Mouse (Mus musculus): ENCODE data around the gene Ptprf. TPM values are rescaled to one million over a fixed set of nuclear protein-coding genes. Genes with fewer than 3 reads are reported as not detected.

The Ptprf gene
- polyA plus RNA-seq, 2 experiments: 71.9 to 85.0 TPM

- 85% methylated on average over 8 of the region's 8 CpGs for WGBS
- no peak overlapping the region for H3K9ac ChIP-seq (ENCODE audit: low read depth, low read length, severe bottlenecking)
- DNase-seq (ENCODE audit: low spot score): no peak
- peaks cover 42% of the 10 kb centered on the region for H3K36me3 ChIP-seq (ENCODE audit: control insufficient read depth, insufficient read depth, low read length)
- no peak overlapping the region; the same call in 1 of the 2 replicates for H3K4me2 ChIP-seq (replicated peaks; ENCODE audit: low read depth, low read length, severe bottlenecking)
- no peaks in the 10 kb centered on the region for H3K27me3 ChIP-seq (ENCODE audit: control insufficient read depth, insufficient read depth, low read length)
- no peak for TF ChIP-seq POLR2A (IDR thresholded peaks at IDR 0.05; ENCODE audit: borderline replicate concordance, extremely low read depth, insufficient read depth, insufficient read length)
- H3K9me3 ChIP-seq (ENCODE audit: control insufficient read depth, low read length): no peaks in the 10 kb centered on the region
- H3K4me3 ChIP-seq (replicated peaks; ENCODE audit: low read length): no peak overlapping the region
- no peak overlapping the region for H3K27ac ChIP-seq (replicated peaks; ENCODE audit: low read depth, low read length)
- H3K4me1 ChIP-seq (ENCODE audit: control insufficient read depth, insufficient read depth, low read length): peaks cover 30% of the 10 kb centered on the region
- no peak for ATAC-seq (ENCODE audit: low FRiP score, low read depth)
These were observed 31.3 kb downstream of the Ptprf start for GRCm38 (mm10) chr4:118259782-118260463.

- Histone ChIP-seq H3K36me3 (ENCODE audit: control insufficient read depth, insufficient read depth, low read length) (peaks cover 44% of the 10 kb centered on the region), H3K9ac (ENCODE audit: low read depth, low read length, severe bottlenecking) (no peak overlapping the region), H3K9me3 (ENCODE audit: control insufficient read depth, low read length) (no peaks in the 10 kb centered on the region), H3K27me3 (ENCODE audit: control insufficient read depth, insufficient read depth, low read length) (no peaks in the 10 kb centered on the region), H3K4me2 (replicated peaks; ENCODE audit: low read depth, low read length, severe bottlenecking) (no peak overlapping the region), H3K4me1 (ENCODE audit: control insufficient read depth, insufficient read depth, low read length) (peaks cover 26% of the 10 kb centered on the region), H3K27ac (replicated peaks; ENCODE audit: low read depth, low read length) (no peak overlapping the region), H3K4me3 (replicated peaks; ENCODE audit: low read length) (no peak overlapping the region)
- WGBS: 91% methylated on average over 5 of the region's 5 CpGs
- no peak for DNase-seq (ENCODE audit: low spot score)
- no peak for TF ChIP-seq POLR2A (IDR thresholded peaks at IDR 0.05; ENCODE audit: borderline replicate concordance, extremely low read depth, insufficient read depth, insufficient read length)
- ATAC-seq (ENCODE audit: low FRiP score, low read depth): no peak
These were observed 33.2 kb downstream of the Ptprf start for GRCm38 (mm10) chr4:118257977-118258376.

- ATAC-seq (ENCODE audit: low FRiP score, low read depth) (no peak), DNase-seq (ENCODE audit: low spot score) (no peak)
- Histone ChIP-seq H3K4me3 (replicated peaks; ENCODE audit: low read length) (no peak overlapping the region), H3K27ac (replicated peaks; ENCODE audit: low read depth, low read length) (no peak overlapping the region), H3K36me3 (ENCODE audit: control insufficient read depth, insufficient read depth, low read length) (peaks cover 43% of the 10 kb centered on the region), H3K4me1 (ENCODE audit: control insufficient read depth, insufficient read depth, low read length) (peaks cover 22% of the 10 kb centered on the region), H3K4me2 (replicated peaks; ENCODE audit: low read depth, low read length, severe bottlenecking) (no peak overlapping the region), H3K9ac (ENCODE audit: low read depth, low read length, severe bottlenecking) (no peak overlapping the region), H3K27me3 (ENCODE audit: control insufficient read depth, insufficient read depth, low read length) (no peaks in the 10 kb centered on the region), H3K9me3 (ENCODE audit: control insufficient read depth, low read length) (no peaks in the 10 kb centered on the region)
- TF ChIP-seq POLR2A (IDR thresholded peaks at IDR 0.05; ENCODE audit: borderline replicate concordance, extremely low read depth, insufficient read depth, insufficient read length): no peak
- 84% methylated on average over 10 of the region's 10 CpGs for WGBS
These were observed 33.8 kb downstream of the Ptprf start for GRCm38 (mm10) chr4:118257416-118257815.

GRCm38 (mm10) chr4:118256217-118256616, 35.0 kb downstream of the Ptprf start:
- 46% methylated on average over 12 of the region's 12 CpGs for WGBS
- TF ChIP-seq POLR2A (IDR thresholded peaks at IDR 0.05; ENCODE audit: borderline replicate concordance, extremely low read depth, insufficient read depth, insufficient read length): no peak

GRCm38 (mm10) chr4:118254953-118255352, 36.3 kb downstream of the Ptprf start:
- Histone ChIP-seq H3K27ac (replicated peaks; ENCODE audit: low read depth, low read length) (no peak overlapping the region), H3K4me1 (ENCODE audit: control insufficient read depth, insufficient read depth, low read length) (no peaks in the 10 kb centered on the region), H3K36me3 (ENCODE audit: control insufficient read depth, insufficient read depth, low read length) (peaks cover 67% of the 10 kb centered on the region), H3K9ac (ENCODE audit: low read depth, low read length, severe bottlenecking) (no peak overlapping the region), H3K9me3 (ENCODE audit: control insufficient read depth, low read length) (no peaks in the 10 kb centered on the region), H3K4me2 (replicated peaks; ENCODE audit: low read depth, low read length, severe bottlenecking) (no peak overlapping the region), H3K4me3 (replicated peaks; ENCODE audit: low read length) (no peak overlapping the region), H3K27me3 (ENCODE audit: control insufficient read depth, insufficient read depth, low read length) (no peaks in the 10 kb centered on the region)
- 85% methylated on average over 5 of the region's 5 CpGs for WGBS
- no peak for TF ChIP-seq POLR2A (IDR thresholded peaks at IDR 0.05; ENCODE audit: borderline replicate concordance, extremely low read depth, insufficient read depth, insufficient read length)
- DNase-seq (ENCODE audit: low spot score) (no peak), ATAC-seq (ENCODE audit: low FRiP score, low read depth) (no peak)

More at GRCm38 (mm10) chr4:118256217-118256616, 35.0 kb downstream of the Ptprf start:
- no peak overlapping the region for H3K9ac ChIP-seq (ENCODE audit: low read depth, low read length, severe bottlenecking)
- no peak overlapping the region for H3K4me3 ChIP-seq (replicated peaks; ENCODE audit: low read length)
- DNase-seq (ENCODE audit: low spot score): no peak
- no peak overlapping the region for H3K27ac ChIP-seq (replicated peaks; ENCODE audit: low read depth, low read length)
- peaks cover 11% of the 10 kb centered on the region for H3K4me1 ChIP-seq (ENCODE audit: control insufficient read depth, insufficient read depth, low read length)
- no peaks in the 10 kb centered on the region for H3K9me3 ChIP-seq (ENCODE audit: control insufficient read depth, low read length)
- no peak for ATAC-seq (ENCODE audit: low FRiP score, low read depth)
- no peak overlapping the region for H3K4me2 ChIP-seq (replicated peaks; ENCODE audit: low read depth, low read length, severe bottlenecking)
- H3K36me3 ChIP-seq (ENCODE audit: control insufficient read depth, insufficient read depth, low read length): peaks cover 54% of the 10 kb centered on the region
- H3K27me3 ChIP-seq (ENCODE audit: control insufficient read depth, insufficient read depth, low read length): no peaks in the 10 kb centered on the region
